Mouse (Mus musculus) layer of hippocampus, adult 9-10 months (tissue): ENCODE measurements around the gene Gp9.
"Not testable (repeated sequence)": the region's sequence is repeated elsewhere in the genome, so short reads cannot be mapped to it uniquely, and the experiment has no call there.

Experiments used
- DNase-seq: peaks from one replicate; pipeline ENCODE4 v3.0.0; 2022; ENCODE audit warnings: low spot score

The Gp9 gene

DNA sequence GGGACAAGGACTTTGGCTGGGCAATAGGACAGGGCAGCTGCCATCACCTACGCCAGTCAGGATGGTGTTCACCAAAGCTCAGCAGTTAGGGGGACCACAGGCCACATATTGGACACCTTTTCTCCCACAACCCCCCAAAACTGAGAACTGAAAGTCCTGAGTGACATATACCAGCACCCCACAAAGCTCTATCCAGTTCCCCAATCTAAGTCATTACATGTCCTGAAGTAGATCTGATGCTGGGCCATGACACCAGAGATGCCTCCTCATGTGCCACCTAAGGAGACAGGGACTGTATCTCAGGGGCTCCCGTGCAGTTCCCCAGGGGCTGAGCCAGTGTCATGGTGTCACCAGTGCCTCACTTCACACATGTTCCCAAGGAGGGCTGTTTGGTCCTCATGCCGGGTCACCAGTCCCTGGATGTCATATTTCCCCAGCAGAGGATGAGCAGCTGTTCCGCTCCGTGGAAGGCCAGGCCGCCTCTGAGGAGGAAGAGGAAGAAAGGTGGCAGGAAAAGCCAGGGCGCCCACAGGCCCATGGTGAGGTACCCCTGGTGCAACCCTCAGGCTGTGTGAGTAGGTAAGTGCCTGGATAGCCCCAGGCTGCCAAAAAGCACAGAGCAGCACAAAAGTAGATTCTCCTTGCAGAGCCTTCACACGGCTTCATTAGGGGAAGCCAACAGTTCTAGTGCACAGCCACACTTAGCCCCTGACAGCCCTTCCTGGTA, 27.5 kb upstream of the Gp9 start:
- no peak for DNase-seq

DNA sequence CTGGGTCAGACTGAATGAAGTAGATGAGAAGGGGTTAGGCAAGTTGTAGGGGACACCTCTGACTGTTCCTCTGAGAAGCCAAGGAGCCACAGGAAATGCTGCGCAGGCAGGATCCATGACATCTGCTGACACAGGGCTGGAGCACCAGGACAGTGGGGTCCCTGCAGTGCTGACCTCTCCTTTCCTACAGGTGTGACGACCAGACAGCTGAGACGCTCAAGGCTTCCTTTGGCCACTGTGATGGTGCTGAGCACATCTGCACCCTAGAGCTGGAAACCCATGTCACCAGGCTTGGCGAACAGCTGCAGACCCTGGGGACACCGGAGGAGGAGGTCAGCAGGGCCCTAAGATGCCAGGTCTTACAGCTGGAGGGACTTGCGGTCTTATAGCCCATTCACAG, 26.3 kb upstream of the Gp9 start:
- DNase-seq: no peak

DNA sequence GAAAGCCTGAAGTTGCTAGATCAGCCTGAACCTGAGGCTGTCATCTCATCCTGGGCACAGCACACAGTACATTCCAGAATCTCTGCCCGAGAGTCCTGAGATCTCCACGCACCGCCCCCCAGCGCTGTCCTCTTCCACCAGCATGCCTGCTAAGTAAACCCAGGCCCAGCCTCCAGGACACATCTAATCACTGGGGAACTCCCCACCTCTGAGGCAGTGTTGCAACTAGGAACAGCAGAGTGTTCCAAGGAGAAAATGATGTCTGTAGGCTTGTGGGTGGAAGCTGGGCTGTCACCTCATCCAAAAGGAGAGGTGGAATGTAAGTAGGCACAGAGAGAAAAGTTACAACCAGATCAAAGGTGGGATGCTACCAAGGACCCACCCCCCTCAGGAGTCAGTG, 22.7 kb upstream of the Gp9 start:
- DNase-seq: no peak

DNA sequence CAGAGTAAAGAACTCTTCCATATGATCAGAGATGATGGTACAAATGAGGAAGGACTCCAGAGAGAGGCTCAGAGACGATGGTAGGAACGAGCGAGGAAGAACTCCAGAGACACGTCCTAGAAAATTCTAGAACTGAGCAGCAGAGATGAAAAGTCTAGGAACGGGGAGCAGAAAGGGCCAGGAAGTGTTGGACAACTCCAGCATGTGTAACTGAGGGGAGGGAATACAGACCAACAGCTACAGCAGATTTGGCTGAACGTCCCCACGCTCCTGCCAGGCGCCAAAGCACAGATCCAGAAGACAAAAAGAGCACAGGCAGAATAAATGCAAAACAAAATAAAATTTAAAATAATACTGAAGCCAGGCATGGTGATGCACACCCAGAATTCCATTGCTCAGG, 21.0 kb upstream of the Gp9 start:
- DNase-seq: no peak

DNA sequence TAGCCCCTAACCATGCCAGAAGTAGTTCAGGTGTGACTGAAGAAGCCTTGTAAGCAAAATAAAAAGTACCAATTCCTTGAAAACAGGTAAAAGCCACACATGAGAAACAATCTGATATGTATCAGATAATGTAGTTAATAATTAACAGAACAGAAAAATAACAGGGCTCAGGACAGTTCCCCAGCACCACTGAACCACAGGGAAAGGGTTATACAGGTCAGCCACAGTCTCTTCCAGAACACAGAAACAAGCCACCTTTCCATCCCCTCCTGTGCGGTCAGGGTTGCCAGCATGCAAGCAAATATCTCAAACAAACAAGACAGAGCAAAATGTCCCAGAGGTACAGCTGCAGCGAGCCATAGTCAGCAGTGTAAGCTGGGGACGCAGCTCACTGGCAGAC, 18.5 kb upstream of the Gp9 start:
- no peak for DNase-seq

DNA sequence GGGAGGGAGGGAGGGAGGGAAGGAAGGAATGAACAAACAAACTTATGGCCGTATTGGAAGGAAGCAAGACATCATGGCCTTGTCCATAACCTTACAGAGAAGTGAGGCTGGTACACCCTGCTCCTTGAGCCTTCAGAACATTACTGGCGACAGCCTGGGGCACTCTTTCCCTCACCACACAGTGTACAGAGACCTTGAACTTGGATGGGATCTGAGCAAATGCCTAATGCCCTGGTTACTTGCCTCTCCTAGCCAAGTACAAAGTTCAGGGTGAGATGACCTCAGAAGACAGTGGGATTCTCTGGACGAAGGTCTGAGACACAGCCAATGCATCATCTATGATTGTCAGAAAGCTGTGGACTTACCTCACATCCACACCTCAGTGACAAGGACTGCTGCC, 18.0 kb upstream of the Gp9 start:
- DNase-seq: no peak

DNA sequence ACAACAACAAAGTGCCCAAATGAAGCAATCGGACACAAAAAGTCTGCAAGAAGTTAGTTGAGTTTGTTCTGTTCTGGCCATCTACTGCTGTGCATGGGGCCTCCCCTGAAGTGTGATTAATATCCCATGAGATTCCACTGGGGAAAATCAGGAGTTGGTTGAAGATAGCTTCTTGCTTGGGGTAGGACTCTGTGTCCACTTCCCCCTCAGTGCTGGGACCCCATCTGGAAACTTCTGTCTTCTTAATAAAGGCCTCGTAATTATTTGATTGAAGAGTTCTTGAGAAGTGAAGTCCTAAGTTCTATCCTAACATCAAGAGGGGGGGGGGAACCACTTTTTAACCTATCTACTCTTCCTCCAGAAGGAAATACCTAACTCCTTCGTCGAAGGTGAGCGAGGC, 15.7 kb upstream of the Gp9 start:
- DNase-seq: no peak

DNA sequence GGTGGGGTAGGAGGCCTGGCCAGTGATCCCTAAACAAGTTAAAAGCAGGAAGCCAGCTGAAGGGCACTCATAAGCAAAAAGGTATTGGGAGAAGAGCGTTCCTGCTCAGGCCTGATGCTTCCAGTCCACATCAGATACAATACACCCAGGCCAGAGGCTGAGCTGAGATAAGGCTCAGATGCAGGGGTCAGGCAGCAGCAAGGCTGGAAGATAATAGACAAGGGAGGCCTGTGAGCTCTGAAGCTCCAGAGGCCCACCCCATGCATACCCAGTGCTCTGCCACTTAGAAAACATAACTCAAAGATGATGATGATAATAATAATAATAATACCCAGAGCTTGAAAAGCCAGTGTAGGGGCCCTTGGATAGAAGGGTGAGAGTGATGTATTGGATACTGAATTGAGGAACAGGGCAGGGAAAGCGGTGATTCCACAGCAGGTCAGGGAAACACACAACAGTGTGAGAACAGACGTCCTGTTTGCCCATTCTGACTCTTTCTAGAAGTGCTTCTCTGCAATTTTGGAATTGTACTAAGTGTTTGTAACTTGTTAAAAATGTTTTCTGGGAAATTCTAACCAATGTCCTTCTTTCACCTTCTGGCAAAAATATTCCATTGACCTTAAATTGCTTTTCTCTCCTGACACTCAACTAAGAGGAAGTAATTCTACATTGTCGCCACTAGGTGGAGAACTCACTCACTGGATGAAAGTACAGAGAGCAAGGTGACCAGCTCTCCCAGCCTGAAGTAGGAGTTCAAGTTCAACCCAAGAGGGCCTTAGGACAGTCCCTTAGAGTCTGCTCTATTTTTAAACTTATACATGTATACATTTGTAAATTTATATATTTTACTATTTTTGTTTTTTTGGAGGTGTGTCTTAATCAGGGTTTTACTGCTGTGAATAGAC, 14.2 kb upstream of the Gp9 start:
- DNase-seq: peak; percentile 15

DNA sequence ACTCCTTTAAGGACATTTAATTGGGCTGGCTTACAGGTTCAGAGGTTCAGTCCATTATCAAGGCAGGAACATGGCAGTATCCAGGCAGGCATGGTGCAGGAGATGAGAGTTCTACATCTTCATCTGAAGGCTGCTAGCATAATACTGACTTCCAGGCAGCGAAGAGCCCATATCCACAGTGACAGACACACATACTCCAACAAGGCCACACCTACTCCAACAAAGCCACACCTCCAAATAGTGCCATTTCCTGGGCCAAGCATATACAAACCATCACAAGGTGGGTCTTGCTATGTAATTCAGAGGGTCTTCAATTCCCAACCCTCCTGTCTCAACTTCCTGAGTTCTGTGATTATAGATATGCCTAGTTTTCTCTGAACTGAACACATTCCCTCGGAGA, 13.6 kb upstream of the Gp9 start:
- not testable (repeated sequence) for DNase-seq

DNA sequence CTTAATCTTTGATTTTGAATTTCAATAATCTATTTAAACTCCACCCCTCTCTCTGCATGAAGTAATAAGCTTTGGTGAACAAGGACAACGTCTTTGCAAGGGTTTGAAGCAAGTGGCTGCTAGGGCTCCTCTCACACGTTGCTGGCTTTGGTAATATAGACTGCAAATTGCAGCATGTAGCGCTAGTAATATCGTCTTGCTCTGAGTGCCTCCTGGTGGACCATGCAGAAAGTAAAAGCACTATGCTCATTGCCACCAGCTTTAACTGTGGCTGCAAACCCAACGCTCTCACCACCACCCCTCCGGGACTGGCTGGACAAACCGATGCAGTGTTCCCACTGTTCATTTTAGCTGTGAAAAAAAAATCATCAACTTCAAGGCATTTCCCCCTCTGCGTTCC, 7.2 kb upstream of the Gp9 start:
- DNase-seq: no peak

DNA sequence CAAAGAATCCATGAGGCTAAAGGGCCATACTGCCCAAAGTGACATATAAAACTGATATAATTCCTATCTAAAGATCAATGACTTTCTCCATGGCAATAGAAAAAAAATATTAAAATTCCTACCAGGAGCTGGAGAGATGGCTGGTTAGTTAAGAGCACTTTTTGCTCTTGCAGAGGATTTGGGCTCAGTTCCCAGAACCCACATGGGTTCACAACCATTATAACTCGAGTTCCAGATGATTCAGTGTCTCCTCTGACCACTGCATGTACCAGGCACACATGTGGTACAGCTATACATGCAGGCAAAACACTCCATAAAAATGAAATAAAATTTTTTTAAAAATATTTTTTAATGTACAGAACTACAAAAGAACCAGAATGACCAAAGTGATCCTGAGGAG, 3.4 kb upstream of the Gp9 start:
- no peak for DNase-seq

DNA sequence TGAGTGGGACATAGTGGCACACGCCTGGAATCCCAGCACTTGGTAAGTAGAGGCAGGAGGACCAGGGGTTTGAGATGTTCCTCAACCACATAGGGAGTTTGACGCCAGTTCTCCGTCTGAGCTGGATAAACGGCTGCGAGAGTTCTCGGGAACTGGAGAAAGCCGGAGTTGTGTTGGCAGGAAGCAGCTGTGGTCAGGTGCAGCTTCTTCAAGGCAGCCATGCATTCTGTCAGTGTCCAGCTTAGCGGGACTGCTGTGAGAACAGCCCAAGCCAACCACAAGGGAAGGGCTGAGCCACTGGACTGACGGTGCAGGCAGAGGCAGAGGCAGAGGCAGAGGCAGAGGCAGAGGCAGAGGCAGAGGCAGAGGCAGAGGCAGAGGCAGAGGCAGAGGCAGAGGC, 3.0 kb upstream of the Gp9 start:
- DNase-seq: no peak

DNA sequence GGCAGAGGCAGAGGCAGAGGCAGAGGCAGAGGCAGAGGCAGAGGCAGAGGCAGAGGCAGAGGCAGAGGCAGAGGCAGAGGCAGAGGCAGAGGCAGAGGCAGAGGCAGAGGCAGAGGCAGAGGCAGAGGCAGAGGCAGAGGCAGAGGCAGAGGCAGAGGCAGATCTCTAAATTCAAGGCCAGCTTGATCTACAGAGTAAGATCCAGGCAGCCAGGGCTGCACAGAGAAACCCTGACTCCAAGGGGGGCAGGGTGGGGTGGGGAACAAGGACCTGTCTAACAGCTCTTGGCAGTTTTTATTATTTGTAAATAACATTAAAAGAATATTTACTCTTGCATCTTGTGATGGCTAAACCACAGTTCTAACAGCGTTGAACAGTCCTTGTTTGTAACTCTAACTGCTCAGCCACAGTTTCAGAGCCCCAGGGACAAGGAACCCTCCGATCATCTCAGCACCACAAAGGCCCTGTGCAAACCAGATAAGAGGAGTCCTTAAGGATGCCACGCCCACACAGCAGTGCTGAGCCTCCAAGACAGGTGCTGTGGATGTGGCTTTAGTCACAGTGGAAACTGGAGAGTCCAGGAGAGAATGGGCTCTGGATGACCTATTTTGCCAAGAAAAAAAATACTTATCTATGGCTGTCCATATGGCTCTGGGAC, 2.2 kb upstream of the Gp9 start:
- no peak for DNase-seq

DNA sequence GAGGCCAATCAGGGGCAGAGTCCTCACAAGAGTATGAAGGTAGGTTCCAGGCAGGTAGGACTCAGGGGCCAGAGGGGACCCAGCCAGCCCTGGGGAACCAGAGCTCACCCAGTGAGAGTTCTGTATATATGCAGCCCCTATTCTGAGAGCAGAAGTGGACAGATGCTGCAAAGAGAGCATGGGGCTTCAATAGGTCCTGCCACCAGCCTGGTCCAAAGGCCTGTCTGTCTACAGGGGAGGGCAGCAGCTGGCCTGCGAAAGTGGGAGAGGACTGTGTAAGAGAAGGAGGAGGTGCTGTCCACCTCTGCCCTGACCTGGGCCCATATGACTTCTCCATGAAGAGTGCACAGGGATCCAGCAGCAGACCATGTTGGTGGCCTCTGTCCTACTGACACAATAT, 1.2 kb upstream of the Gp9 start:
- no peak for DNase-seq

DNA sequence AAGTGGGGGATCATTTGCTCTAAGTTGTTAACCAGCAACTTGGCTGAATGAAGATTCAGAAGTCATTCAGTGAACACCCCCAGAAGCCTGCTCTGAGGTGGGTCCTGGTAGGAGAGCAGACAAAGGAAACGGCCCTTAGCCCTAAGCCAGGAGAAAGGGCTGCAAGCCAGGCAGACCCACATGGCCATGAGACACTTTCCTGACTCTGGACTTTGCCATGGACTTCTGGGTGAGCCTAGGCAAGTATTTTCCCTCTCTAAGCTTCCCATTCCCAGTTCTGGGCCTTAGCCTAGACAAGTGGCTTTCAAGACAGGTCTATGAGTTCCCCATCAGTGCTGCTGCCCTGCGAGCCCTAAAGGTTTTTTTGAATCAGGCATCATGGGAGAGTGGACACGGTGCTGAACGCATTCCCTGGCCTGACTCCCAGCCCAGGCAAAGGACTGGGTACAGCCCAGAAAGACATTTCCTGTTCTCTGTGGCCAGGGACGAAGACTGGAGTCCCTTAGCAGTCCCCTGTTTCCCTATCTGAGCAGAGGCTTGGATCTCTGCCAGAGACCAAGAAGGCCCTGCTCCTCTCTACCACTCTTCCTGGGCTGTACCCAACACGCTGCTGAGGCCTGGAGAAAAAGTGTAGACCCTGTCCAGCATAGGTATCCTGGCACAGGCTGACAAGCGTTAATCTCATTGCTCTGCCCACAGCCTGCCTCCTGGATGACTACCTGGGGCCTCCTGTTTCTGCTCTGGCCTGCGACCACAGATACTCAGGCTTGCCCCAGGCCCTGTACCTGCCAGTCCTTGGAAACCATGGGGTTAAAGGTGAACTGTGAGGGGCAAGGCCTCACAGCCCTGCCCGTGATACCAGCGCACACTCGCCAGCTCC, 662 bp downstream of the Gp9 start:
- no peak for DNase-seq

DNA sequence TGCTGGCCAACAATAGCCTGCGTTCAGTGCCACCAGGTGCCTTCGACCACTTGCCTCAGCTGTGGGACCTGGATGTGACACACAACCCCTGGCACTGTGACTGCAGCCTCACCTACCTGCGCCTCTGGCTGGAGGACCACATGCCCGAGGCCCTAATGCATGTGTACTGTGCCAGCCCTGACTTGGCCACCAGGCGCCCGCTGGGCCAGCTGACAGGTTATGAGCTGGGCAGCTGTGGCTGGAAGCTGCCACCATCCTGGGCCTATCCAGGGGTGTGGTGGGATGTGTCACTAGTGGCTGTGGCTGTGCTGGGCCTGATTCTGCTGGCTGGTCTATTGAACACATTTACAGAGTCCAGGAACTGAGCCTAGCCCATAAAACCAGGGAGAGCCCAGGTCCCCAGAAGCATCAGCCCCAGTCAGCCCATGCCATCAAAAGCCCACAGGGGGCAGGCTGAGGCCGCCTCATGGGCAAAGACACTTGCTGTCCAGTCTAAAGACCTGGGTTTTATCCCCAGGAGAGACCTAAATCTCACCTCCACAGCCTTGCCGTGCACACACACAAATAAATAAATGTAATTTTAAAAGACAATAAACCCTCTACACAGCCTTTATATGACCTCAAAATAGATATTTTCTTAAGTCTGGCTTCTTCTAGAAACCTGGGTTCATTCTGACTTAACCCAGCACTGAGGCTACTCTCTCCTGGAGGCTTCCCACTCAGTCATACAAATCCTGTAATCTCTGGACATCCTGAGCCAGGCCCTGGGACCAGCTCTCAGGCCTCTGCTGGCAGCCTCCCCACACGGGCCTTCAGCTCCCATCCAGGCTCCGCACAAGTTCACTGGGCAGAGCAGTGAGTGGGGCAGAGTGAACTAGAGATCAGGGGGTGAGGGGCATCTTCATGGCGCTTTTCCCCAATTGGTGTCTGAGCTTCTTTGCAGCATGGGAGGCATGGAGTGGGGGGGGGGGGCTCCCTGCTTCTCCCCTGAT, 1.6 kb downstream of the Gp9 start:
- DNase-seq: no peak

DNA sequence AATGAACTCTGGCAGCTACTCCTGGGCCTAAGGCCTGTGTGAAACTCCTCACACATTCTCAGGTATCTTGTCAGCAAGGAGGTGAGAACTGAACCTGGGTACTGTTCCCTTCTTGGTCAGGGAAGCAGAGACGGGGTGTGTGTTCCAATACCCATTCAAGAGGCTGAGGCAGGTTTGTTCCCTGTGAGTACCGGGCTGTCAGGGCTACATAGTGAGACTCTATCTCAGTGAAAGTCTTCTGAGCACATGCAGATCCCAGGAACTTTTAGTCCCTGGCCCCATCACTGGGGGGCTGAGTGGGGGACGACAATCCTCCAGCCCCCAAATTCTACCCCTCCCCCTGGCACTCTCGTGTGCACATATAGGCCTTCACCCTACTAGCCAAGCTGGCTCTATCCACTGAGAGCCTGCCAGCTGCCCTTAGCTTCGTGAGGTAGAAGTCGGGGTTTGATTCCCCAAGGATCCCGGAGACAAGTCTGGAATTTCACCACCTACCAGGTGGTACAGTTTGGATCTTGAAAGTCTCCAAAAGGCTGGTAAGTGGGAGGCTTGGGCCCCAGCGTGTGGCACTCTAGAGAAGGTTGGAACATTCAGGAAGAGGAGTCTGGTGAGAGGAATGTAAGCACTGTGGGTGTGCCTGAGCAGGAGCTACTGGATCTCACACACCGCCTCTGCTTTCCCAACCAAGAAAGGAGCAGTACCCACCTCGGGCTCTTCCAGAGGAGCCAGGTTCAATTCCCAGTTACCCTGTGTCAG, 2.9 kb downstream of the Gp9 start:
- no peak for DNase-seq

DNA sequence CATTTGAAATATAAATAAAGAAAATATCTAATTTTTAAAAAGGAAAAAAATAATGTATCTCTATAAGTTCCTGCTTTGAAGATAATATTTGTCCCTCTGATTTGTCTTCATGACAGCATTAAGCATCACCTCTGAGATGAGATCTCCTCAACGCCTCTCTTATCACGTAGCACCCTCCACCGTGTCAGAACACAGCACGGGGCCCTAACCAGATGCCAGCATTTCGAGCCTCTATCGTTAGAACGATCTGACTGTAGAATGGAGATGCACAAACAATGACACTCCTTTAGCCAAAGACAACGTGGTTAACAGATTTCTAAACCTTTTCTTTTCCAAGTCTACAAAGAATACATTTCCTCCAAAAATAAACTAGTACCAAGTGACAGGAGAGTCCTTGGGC, 6.2 kb downstream of the Gp9 start:
- DNase-seq: no peak

DNA sequence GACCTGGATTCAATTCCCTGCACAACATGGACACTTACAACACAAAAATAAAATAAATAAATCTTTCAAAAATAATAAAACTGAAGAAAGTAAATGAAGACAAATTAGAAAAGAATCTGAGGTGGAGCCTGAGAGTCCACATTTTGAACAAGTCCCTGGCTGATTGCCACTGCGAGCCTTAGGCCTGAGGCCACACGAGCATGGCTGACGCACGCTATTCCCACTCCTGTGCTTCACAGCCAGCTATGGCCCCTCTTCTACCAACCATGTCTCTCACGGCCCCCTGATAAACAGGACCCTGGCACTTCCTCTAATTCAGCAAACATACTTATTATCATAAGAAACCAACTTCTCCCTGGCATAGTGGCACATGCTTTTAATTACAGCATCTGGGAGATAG, 8.7 kb downstream of the Gp9 start:
- no peak for DNase-seq
